Mouse (Mus musculus) ES-E14 (cell line): Measurements from ENCODE around the gene Sbno2.

Experiments used
- HCFC1 ChIP-seq: IDR thresholded peaks from 2 replicates; pipeline ENCODE4 v1.6.1; 2012; ENCODE audit warnings: low read length, inconsistent platforms, borderline replicate concordance; ENCODE audit not compliant: insufficient read depth
- ZC3H11A ChIP-seq: IDR thresholded peaks from 2 replicates; pipeline ENCODE4 v1.6.1; 2012; ENCODE audit warnings: low read depth, mild to moderate bottlenecking, inconsistent platforms, low read length, borderline replicate concordance

DNA sequence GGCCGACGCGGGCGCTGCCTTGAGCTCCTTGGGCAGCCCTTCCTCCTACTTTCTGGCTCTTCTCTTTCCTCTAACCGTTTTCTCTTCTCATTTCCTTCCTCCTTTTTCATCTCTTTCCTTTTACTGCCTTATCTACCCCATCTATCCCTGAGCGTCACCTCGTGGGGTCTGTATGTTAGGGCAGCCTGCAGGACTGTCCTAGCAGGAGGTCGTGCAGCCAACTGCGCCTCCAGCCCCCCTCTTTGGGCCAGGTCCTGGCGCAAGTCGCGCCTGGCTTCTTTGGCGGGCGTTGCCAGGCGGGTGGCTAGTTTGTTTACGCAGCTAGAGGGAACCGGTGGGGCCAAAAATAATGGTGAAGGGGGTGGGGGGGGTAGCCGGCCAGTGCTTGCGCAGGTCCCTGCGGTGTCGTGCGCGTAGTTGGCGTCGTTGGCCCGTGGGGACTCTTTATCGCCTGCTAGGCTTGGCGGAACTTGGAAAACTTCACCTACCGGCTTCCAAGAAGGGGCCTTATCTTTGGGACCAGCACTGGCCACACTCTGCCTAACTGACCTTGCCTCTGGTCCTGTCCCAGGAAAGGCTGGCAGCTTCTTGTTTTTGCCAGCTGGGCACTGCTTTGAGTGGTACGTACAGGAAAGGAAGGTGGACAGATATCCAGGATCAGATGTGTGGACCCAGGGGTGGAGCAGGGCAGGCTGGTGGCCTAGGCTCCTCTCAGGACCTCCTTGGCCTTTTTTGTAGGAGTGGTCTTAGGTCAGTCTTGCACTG lies 11.7 kb upstream of the Sbno2 start:
- TF ChIP-seq HCFC1 (no peak), ZC3H11A (no peak)
